Mouse (Mus musculus) erythroblast, embryonic 14.5 days (primary cell): Measurements from ENCODE around the gene Elk4. TPM values are rescaled to one million over a fixed set of nuclear protein-coding genes. Genes with fewer than 3 reads are reported as not detected.

Experiments used
- H3K27me3 ChIP-seq: 2 replicates; pipeline ENCODE4 v1.6.1; 2012; ENCODE audit warnings: inconsistent platforms; ENCODE audit not compliant: control insufficient read depth
- H3K36me3 ChIP-seq: 2 replicates; pipeline ENCODE4 v1.6.1; 2012; ENCODE audit warnings: mild to moderate bottlenecking, inconsistent platforms; ENCODE audit not compliant: control insufficient read depth
- H3K4me1 ChIP-seq: 2 replicates; pipeline ENCODE4 v1.6.1; 2012; ENCODE audit warnings: inconsistent platforms; ENCODE audit not compliant: control insufficient read depth
- H3K4me3 ChIP-seq: replicated peaks from 2 replicates; pipeline ENCODE3; 2012; ENCODE audit warnings: moderate library complexity, mild to moderate bottlenecking, inconsistent platforms
- H3K9me3 ChIP-seq: 2 replicates; pipeline ENCODE4 v1.6.1; 2012; ENCODE audit warnings: low read length, inconsistent platforms, mixed read lengths; ENCODE audit not compliant: control insufficient read depth
- GATA1 ChIP-seq: IDR thresholded peaks from 2 replicates; pipeline ENCODE4 v1.6.1; 2012; ENCODE audit warnings: low read length, inconsistent platforms, mixed read lengths
- TAL1 ChIP-seq: IDR thresholded peaks from 3 replicates; pipeline ENCODE4 v1.6.1; 2012; ENCODE audit warnings: low read length, inconsistent platforms, mixed read lengths
- polyA plus RNA-seq: library from polyadenylated mRNA; stranded (reverse); fragments of >175 nt; gene quantifications from 2 replicates; pipeline ENCODE4 v1.2.3, GENCODE M21; 2012

Elk4 gene
- polyA plus RNA-seq, 1 experiment: 0.38 TPM

DNA sequence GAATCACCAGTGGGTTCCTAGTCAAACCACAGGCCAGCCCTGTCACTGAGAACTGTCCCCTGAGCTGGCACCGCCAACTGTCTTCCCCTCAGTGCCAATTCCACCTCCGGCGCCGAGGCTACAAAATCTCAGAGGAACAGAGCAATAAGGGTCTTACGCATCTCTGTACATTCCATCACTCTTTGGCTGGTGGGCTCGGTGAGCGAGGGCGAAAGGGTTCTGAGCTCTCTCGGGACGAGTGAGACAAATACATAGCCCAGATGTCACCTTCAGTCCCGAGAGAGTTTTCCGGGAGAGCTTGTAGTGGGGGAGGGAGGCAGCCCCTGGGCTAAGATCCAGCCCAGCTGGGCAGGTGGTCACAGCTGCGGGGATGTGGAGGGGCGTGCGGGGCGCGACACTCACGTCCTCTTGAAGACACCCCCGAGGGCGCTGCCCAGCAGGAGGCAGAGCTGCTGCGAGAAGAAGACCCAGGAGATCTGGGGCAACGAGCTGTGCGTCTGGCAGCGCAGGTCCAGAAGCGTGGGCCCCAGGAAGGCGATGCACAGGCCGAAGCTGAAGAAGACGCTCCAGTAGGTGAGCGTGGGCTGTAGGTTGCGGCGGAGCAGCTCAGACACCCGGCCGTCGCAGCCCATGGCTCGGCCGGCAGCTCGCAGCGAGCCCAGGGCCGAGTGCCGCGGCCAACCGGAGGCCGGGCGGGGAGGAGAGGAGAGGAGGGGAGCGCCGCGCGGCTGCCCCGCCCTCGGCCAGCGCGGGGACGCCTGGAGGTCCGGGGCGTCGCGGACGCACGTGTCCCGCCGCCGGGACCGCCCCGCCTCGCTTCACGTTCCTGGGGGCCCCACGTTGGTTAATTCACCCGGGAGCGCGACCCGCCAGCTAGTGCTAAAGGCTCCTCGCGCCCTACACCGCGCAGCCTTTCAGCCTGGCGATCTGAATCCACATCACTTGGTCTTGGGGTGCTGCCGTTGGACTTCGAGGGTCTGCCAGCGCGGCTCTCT, 60.2 kb downstream of the Elk4 start, which contains the start of gene Mfsd4a:
Gene Mfsd4a, minus strand, starts transcription at position 802 of the 995 bp plus-strand sequence.
- Histone ChIP-seq H3K4me1 (peaks cover 4% of the 10 kb centered on the region), H3K27me3 (peaks cover 61% of the 10 kb centered on the region), H3K36me3 (no peaks in the 10 kb centered on the region), H3K9me3 (no peaks in the 10 kb centered on the region), H3K4me3 (peak within 1 kb of the TSS; percentile 14)
- TF ChIP-seq GATA1 (no peak), TAL1 (no peak)

DNA sequence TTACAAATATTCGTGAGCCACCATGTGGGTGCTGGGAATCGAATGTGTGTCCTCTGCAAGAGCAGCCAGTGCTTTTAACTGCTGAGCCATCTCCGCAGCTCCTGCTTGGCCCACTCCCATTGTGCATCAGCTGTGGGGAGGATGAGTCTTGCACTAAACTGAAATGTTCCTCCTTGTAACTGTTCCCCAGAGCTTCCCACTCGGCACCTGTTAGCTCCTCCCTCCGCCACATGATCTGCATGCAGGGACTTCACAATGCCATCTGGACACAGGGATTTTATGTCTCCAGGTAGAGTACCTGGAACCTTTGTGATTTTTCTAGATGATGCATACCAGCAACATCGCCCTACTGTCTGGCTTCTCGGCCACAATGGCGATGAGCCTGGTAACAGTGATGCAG, 62.0 kb downstream of the Elk4 start:
- peaks cover 58% of the 10 kb centered on the region for H3K27me3 ChIP-seq
- H3K9me3 ChIP-seq: no peaks in the 10 kb centered on the region
- H3K36me3 ChIP-seq: no peaks in the 10 kb centered on the region
- peaks cover 4% of the 10 kb centered on the region for H3K4me1 ChIP-seq
- no peak overlapping the region for H3K4me3 ChIP-seq
- TF ChIP-seq GATA1: no peak

DNA sequence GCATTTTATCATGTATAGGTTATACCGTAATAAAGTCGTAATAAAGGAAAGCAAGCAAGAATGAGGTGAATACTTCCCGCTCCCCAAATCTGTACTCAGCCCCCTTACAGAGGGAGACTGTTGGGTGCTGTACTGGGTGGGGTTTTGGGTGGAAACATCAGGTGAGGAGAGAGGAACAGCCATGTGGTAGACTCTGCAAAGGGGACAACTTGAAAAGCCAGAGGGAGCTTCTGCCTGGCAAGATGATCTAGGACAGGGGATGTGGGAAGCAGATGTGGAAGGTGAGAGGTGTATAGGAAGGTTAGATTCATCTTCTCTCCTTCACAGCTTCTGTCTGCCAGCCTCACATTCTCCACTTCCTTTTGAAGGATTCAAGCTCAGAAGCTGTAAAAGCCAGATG, 63.3 kb downstream of the Elk4 start:
- peaks cover 4% of the 10 kb centered on the region for H3K4me1 ChIP-seq
- peaks cover 48% of the 10 kb centered on the region for H3K27me3 ChIP-seq
- no peak overlapping the region for H3K4me3 ChIP-seq
- no peak for TF ChIP-seq TAL1
- TF ChIP-seq GATA1: no peak
- no peaks in the 10 kb centered on the region for H3K9me3 ChIP-seq
- no peaks in the 10 kb centered on the region for H3K36me3 ChIP-seq

DNA sequence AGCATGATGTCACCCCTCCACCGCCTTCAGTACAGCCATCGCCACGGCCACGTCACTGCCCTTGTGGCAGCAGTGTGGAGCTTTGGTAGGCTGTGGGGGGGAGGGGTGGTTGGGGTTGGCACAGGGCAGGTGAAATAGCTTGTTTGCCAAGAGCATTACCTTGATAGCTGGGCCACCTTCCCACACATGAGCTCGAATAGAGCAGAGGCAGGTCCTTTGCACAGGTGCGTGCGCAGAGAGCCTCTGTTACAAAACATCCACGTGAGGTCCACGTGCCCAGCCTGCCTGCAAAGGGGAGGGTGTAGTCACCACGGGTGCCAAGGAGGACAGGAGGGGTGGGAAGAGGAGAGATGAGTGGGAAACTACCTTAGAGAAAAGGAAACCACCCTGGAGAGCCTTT, 68.2 kb downstream of the Elk4 start:
- H3K9me3 ChIP-seq: no peaks in the 10 kb centered on the region
- TF ChIP-seq TAL1: no peak
- no peak for TF ChIP-seq GATA1
- no peaks in the 10 kb centered on the region for H3K4me1 ChIP-seq
- no peak overlapping the region for H3K4me3 ChIP-seq
- H3K36me3 ChIP-seq: no peaks in the 10 kb centered on the region
- peaks cover 2% of the 10 kb centered on the region for H3K27me3 ChIP-seq

DNA sequence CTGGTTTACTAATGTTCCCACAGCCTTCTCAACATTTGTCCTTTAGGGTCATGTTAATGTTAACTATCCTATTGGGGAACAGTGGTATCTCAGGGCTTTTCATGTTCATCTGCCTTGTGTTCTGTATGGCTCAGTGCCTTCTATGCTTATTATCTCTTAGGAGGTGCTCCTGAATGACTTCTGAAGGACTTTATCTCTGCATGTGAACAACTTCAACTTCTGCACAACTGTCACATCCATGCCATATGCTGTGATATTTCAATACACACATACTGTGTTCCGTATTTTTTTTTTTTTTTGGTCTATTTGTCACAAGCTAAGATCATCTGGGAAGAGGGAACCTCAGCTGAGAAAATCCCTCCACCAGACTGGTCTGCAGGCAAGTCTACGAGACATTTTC, 71.0 kb downstream of the Elk4 start:
- H3K4me3 ChIP-seq: no peak overlapping the region

More for the DNA sequence above, 71.0 kb downstream of the Elk4 start:
- Histone ChIP-seq H3K4me1 (no peaks in the 10 kb centered on the region), H3K27me3 (no peaks in the 10 kb centered on the region; the same call in 1 of the 2 replicates), H3K9me3 (no peaks in the 10 kb centered on the region), H3K36me3 (no peaks in the 10 kb centered on the region)
- no peak for TF ChIP-seq TAL1
- no peak for TF ChIP-seq GATA1

Other genes with a start within 250 kb of the Elk4 start
- gene Pm20d1, start 210.2 kb upstream of the Elk4 start, polyA plus RNA-seq: not detected in 2 replicates
- gene Slc41a1, start 180.1 kb upstream of the Elk4 start, polyA plus RNA-seq: 0.06 and 0.17 TPM in 2 replicates
- 0.15 and 0.17 TPM in 2 replicates for gene Rab29, start 140.4 kb upstream of the Elk4 start, polyA plus RNA-seq
- gene Nucks1, start 97.1 kb upstream of the Elk4 start, polyA plus RNA-seq: 1.1 and 1.3 TPM in 2 replicates
- gene Slc45a3, start 44.6 kb upstream of the Elk4 start, polyA plus RNA-seq: 0.02 and 0.03 TPM in 2 replicates
- gene Mfsd4a, start 60.5 kb downstream of the Elk4 start, polyA plus RNA-seq: not detected in 2 replicates
- gene Cdk18, start 132.1 kb downstream of the Elk4 start, polyA plus RNA-seq: not detected in 2 replicates
- gene Lemd1, start 183.8 kb downstream of the Elk4 start, polyA plus RNA-seq: not detected in 2 replicates
- gene AC124108.1, start 183.8 kb downstream of the Elk4 start, polyA plus RNA-seq: 0.01 TPM in 1 of 2 replicates, not detected in the other
- not detected in 2 replicates for gene Gm10188, start 222.2 kb downstream of the Elk4 start, polyA plus RNA-seq